Mouse (Mus musculus) MN1 (cell line): Measurements from ENCODE around the gene Notch1.

ENCODE experiments used
- DNase-seq: peaks from one replicate; pipeline ENCODE4 v3.0.0-alpha.2; 2016; ENCODE audit warnings: low spot score

Gene Notch1

GRCm38 (mm10) chr2:26516275-26516674, at the start of gene Notch1:
Gene Notch1, minus strand, starts transcription at chr2:26516663.
- peak; percentile 39 for DNase-seq

- peak; percentile 52 for DNase-seq
These were observed 49.8 kb upstream of the Notch1 start for GRCm38 (mm10) chr2:26566221-26566620.

DNA sequence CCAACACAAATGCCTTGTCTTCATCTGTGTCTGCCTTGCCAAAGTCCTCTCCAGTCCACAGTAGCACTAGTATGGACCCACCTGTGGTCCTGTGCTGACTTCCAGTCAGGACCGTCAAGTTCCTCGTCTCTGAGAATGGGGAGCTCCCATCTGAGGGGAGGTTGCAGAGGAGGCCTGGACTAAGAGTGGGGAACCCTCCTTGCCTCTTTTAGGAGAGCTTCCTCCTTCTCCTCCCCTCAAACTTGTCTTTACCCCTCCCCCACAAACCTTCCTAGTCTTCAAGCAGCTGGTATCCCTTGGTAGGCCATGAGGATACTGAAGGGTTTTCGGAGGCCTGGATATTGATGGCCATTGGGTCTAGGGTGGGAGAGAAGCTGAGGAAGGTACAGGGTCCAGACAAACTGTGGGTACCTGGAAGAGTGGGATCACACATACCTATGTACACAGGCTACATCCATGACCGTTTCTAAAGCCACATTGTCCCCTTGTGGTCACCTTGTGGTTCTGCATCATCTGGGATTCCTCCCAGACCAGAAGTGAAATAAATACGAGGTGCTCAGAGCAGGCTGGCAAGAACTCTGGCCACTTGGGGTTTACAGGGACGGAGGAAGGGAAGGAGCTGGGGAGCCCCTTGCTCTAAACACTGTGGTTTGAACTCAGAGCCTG, 45.0 kb upstream of the Notch1 start:
- DNase-seq, result peak; percentile 66

DNA sequence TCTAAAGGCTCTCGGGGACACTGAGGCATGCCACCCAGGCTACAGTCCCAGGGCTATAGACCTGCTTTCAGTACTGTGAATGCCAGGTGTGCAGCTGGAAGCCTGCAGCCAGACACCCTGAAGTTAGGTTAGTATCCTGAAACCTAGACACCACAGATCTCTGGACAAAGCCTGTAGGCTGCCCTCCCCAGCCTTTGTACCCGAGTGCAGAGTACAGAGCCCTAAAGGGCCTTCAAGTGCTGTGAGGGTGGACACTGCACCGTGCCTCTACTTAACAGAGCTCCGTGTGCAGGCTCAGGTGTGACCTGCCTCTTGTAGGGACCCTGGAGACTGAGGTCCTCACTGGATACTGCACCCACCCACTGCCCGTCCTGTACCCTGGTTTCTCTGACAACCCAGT, 44.0 kb upstream of the Notch1 start:
- DNase-seq, result no peak

GRCm38 (mm10) chr2:26556535-26556993, 40.1 kb upstream of the Notch1 start:
- DNase-seq, result no peak

GRCm38 (mm10) chr2:26555076-26555475, 38.6 kb upstream of the Notch1 start:
- DNase-seq, result no peak

- DNase-seq, result no peak
These were observed 37.4 kb upstream of the Notch1 start for GRCm38 (mm10) chr2:26553904-26554303.

GRCm38 (mm10) chr2:26552066-26552465, 35.6 kb upstream of the Notch1 start:
- DNase-seq, result no peak

DNA sequence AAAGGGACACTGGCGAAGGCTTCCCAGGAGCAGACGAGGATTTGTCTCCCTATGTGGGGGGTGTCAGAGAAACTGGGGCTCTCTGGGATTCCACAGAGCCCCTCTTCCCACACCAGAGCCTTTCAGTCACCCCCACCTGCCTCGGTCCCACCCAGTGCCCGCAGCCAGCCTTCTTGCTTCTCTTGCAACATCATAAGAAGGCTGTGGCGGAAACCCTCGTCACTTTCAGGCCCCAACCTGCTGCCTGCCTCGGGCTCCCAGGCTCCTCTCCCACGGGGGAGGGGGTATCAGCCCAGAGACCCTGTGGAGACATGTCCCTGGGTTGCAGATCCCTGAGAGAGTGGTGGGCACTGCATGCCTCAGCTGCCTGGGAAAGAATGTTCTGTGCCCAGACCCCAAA, 35.0 kb upstream of the Notch1 start:
- DNase-seq, result no peak

GRCm38 (mm10) chr2:26550777-26551176, 34.3 kb upstream of the Notch1 start:
- peak; percentile 37 for DNase-seq

DNA sequence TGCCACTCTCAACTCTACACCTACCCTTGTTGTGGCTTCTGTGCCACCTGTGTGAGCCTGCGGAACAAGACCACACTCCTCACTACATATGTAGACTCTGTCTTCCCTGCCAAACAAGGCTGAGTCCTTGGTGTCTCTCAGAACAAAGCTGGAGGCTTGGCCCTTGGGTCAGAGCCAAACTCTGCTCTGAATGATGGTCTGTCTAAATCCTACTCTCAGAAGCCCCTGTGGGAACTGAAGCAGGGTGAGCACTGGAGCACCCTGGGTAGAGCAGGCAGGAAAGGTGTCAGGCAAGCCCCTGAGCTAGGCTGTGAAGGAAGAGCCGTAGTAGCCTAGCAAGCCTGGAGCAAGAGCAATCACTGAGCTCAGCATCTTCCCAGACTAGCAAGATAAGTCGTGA, 33.7 kb upstream of the Notch1 start:
- DNase-seq, result no peak

- DNase-seq, result no peak
These were observed 33.3 kb upstream of the Notch1 start for GRCm38 (mm10) chr2:26549801-26550200.

- DNase-seq, result peak; percentile 23
These were observed 31.0 kb upstream of the Notch1 start for GRCm38 (mm10) chr2:26547481-26547880.

GRCm38 (mm10) chr2:26544265-26544664, 27.8 kb upstream of the Notch1 start:
- no peak for DNase-seq

- no peak for DNase-seq
These were observed 27.3 kb upstream of the Notch1 start for GRCm38 (mm10) chr2:26543768-26544167.

DNA sequence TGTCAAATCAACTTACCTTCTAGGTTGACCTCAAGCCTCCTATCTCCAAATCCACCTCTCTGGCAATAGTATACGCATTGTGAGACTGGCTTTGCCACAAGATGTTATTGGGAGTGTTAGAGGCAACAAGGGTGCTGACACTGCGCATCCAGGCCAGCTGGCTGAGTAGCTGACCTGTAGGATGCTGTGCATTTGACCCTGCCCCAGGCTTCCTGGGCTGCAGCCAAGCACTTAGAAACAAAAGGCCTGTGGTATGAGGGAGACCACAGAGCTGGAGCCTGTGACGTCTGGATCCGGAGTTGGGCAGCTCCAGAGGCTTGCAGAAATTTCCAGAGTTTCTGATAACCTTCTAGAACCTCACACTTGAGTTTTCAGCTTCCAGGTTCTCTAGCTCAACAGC, 26.7 kb upstream of the Notch1 start:
- DNase-seq, result no peak

DNA sequence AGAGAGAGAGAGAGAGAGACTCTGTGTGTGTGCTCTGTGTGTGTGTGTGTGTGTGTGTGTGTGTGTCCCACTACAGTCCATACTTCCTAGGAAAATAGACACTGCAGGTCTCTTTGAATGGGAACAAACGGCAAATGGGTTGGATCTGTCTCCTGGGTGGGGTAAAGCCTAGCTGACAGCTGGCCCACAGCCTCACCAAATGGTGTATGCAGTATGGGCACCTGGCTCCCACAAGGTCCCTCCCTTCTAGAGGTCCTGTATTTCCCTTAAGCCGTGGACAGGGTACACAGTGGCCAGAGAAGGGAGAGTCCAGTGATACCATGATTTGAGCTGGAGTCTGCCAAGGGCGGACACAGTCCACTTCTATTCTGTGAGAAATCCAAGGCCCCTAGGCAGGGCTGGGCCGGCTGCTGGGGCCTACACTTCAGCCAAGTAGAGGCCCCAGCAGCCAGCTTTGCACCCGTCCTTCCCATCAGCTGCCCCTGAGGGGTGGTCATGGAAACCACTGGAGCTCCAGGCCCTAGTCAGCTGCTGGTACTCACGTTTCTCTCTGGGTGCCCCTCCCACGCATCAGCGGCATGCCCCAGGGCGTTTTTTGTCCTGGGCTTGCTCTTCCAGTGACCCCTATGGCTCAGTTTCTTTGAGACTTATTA, 24.9 kb upstream of the Notch1 start:
- DNase-seq, result no peak

- no peak for DNase-seq
These were observed 24.3 kb upstream of the Notch1 start for GRCm38 (mm10) chr2:26540721-26541120.

DNA sequence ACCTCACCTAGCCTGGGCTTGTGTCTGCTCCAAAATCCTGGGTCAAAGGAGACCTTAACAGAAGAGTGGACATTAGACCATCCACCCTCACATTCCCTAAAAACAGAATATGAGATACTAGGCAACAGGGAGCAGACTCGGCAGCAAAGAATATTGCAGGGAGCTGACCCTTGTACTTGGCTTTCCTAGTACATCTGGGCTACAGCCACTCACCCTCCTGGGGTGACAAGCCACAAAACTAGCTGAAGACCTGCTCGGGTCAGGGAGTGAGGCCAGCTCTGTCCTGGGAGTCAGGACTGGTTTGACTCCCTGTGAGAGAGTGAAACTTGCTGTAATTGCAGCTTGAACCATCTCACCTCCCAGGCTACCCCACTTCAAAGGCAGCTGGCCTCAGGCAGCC, 23.1 kb upstream of the Notch1 start:
- no peak for DNase-seq

DNA sequence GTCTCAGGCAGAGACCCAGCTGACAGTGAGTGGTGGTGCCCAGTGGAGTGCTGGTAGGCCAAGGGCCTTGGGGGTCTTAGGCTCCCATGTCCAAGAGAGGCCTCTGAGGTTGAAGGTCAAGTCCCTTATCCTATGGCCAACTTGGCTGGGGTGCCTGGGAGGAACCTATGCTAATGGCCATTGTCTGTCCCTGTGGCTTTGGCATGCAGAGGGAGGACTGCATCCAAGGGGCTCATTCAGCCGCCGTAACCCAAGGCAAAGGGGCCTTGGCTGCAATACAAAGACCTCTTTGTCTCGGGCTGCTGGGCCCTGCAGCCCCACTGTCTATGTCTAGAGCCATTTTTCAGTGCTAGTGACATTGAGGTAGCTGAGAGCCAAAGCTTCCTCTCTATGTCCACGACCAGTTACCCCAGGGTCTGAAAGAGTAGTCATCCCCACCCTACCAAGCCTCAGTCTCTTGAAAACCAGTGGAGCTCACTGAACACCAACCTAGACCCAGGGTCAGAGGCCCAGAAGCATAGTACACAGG, 19.1 kb upstream of the Notch1 start:
- no peak for DNase-seq

GRCm38 (mm10) chr2:26534616-26535015, 18.2 kb upstream of the Notch1 start:
- DNase-seq, result no peak

DNA sequence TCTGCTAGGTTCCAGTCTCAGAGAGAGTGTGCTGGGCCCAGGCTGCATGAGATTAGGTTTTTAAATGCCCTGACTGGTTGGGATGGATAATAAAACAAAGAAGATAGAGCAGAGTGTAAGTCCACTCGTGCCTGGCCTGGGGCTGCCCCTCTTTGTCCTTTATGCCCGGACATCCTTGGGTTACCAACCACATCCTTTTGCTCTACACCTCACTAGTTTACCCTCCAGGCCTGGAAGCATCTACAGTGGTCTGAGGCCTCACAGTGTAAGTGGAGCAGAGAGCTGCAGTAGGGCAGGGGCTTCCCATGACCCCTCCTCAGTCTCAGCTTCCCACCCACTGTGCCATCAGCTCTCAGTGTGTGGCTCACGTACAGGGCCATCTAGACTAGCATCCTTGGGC, 17.7 kb upstream of the Notch1 start:
- DNase-seq, result no peak

DNA sequence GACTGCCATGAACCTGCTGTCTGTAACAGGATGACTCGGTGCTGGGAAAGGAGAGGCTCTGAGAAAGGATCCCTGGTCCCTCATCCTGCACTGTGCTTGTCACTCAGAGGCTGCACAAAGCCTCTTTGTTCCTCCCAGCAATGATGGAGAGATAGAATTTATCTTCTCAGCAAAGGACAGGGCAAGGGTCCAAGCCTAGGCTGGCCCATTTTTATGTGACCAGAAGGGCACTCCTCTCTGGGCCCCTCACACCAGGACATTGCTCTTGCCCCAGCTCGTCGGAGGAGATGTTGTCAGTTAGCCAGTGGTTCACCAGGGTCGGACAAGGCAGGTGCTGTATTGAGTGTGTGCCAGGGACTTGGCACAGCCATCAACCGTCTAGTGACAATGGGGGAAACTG, 16.8 kb upstream of the Notch1 start:
- DNase-seq, result no peak

- DNase-seq, result no peak
These were observed 15.4 kb upstream of the Notch1 start for GRCm38 (mm10) chr2:26531829-26532228.
